Mouse (Mus musculus): ENCODE data around the gene Bahcc1. TPM values are rescaled to one million over a fixed set of nuclear protein-coding genes. Genes with fewer than 3 reads are reported as not detected.

The Bahcc1 gene
- polyA plus RNA-seq, 1 experiment from 2014 or later, result 30.3 TPM

DNA sequence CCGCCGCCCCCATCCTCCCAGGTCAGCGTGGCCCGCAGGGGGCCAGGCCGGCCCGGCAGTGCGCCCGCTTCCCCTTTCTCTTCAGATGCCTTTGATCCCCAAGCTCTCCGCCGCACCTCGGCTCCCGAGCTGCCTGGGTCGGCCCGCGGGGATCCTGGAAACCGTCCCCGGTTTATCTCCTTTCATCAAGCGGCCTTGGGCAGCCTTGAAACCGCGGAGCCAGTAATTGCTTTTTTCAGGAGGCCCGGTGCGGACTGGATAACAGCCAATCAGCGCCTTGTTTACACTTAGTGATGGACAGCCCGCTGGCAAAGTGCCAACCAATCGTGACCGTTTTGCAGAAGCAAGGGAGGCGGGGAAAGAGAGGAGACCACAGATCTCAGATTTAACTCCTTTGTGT, 1.4 kb upstream of the Bahcc1 start:
- DNase-seq (ENCODE audit: low spot score) (peak; percentile 100), ATAC-seq (replicated peaks; ENCODE audit: low FRiP score) (peak; percentile 75)
- Histone ChIP-seq H3K4me1 (replicated peaks; ENCODE audit: control insufficient read depth, insufficient read depth, low read length) (peaks cover 31% of the 10 kb centered on the region), H3K4me3 (ENCODE audit: low read depth, low read length) (peak overlapping the region; percentile 96), H3K9ac (ENCODE audit: low read length) (peak overlapping the region; percentile 99), H3K9me3 (ENCODE audit: control insufficient read depth, low read length) (no peaks in the 10 kb centered on the region), H3K27me3 (ENCODE audit: control insufficient read depth, insufficient read depth, low read length) (no peaks in the 10 kb centered on the region), H3K4me2 (ENCODE audit: low read depth, low read length, severe bottlenecking) (peak overlapping the region; percentile 99), H3K36me3 (ENCODE audit: control insufficient read depth, insufficient read depth, low read length) (no peaks in the 10 kb centered on the region), H3K27ac (ENCODE audit: low read depth, low read length) (peak overlapping the region; percentile 95)
- under 1% methylated on average over 27 of the region's 27 CpGs for WGBS

DNA sequence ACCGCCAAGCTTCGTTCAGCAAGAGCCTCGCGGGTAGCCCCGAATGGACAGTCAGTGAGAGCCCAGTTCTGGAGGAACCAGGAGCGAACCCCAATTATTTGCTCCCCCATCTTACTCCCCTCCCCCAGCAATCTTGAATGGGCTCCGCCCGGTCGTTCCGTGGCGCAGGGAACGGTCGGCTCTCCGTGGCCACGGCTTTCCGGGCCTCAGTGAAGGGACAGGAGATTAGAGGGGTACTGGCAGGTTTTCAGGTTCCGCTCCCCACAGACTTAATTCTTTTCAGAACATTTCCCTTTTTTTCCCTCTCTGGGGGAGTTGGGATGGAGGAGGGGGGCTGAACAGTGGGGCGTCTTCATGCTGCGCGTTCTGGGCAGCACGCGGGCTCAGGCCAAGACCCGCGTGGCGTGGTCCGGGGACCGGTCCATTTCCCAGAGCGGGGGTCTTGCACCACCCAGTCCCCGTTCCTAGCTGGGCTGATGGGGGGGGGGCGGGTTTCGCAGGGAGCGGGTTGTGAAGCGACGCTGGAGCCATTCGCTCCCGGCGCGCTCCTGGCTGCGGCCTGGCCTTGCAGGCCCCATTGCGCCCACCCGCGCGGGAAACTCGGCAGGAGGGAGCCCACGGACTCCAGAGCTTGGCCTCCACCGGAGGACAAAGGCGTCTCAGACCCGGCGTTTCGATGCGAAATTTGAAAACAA, 841 bp downstream of the Bahcc1 start:
- peak overlapping the region; percentile 96 for H3K4me3 ChIP-seq (ENCODE audit: low read depth, low read length)
- peak overlapping the region; percentile 99 for H3K27ac ChIP-seq (ENCODE audit: low read depth, low read length)
- DNase-seq (ENCODE audit: low spot score) (peak; percentile 89), ATAC-seq (replicated peaks; ENCODE audit: low FRiP score) (no peak)
- no peaks in the 10 kb centered on the region for H3K27me3 ChIP-seq (ENCODE audit: control insufficient read depth, insufficient read depth, low read length)
- H3K36me3 ChIP-seq (ENCODE audit: control insufficient read depth, insufficient read depth, low read length), result no peaks in the 10 kb centered on the region
- under 1% methylated on average over 46 of the region's 51 CpGs for WGBS
- H3K4me2 ChIP-seq (ENCODE audit: low read depth, low read length, severe bottlenecking), result peak overlapping the region; percentile 78
- H3K9me3 ChIP-seq (ENCODE audit: control insufficient read depth, low read length), result no peaks in the 10 kb centered on the region
- peak overlapping the region; percentile 100 for H3K9ac ChIP-seq (ENCODE audit: low read length)
- peaks cover 12% of the 10 kb centered on the region for H3K4me1 ChIP-seq (replicated peaks; ENCODE audit: control insufficient read depth, insufficient read depth, low read length)

DNA sequence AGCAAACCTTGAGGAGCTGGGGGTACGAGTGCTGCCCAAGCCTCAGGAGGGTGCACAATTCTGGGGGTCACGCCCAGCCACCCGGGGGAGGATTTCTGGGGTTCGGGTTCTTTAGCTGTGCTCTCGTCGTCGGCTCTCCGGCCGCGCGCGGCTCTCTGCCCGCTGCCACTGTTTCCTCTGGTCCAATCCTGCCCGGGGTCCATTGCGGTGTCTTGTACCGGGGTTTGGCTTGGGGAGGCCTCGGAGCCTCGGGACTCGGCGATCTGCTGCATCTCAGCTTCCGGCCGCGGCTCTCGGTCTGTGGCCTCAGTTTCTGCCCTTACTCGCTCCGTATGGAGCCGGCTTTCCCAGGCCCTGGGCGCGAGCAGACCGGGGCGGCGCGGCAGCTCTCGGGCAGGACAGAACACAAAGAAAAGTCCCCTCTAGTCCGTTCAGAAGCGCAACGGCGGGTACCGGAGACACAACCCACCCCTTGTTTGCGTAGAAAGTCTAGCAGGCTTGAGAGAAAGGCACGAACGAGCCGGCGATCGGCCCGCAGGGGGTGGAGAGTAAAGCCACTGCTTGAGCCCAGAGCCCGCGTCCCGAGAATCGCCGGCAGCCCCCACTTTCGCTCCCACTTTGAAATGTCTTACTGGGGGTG, 1.5 kb downstream of the Bahcc1 start:
- Histone ChIP-seq H3K9me3 (ENCODE audit: control insufficient read depth, low read length) (no peaks in the 10 kb centered on the region), H3K4me3 (ENCODE audit: low read depth, low read length) (peak overlapping the region; percentile 96), H3K4me1 (replicated peaks; ENCODE audit: control insufficient read depth, insufficient read depth, low read length) (peaks cover 14% of the 10 kb centered on the region), H3K9ac (ENCODE audit: low read length) (peak overlapping the region; percentile 100), H3K36me3 (ENCODE audit: control insufficient read depth, insufficient read depth, low read length) (no peaks in the 10 kb centered on the region), H3K4me2 (ENCODE audit: low read depth, low read length, severe bottlenecking) (peak overlapping the region; percentile 78), H3K27me3 (ENCODE audit: control insufficient read depth, insufficient read depth, low read length) (no peaks in the 10 kb centered on the region), H3K27ac (ENCODE audit: low read depth, low read length) (peak overlapping the region; percentile 99)
- WGBS, result under 1% methylated on average over 51 of the region's 52 CpGs
- ATAC-seq (replicated peaks; ENCODE audit: low FRiP score) (no peak), DNase-seq (ENCODE audit: low spot score) (peak; percentile 84)

DNA sequence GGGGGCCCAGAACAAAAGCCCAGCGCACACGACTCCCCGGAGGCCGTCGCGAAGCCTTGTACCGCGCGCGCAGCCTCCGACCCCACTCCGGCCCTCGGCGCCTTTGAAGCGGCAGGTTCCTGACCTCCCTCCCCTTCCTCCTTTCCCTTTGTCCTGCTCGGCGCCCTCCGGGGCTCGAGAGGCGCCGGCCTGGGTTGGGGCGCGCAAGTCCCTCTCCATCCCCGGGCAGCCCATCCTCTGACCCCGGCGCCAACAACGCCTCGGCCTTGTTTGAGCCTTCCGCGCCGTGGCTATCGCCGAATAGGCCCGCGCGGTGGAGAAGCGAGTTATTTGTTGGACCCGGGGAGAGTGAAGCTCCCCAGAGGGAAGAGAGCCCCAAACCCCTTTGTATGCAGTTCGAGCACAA, 2.0 kb downstream of the Bahcc1 start:
- Histone ChIP-seq H3K4me3 (ENCODE audit: low read depth, low read length) (peak overlapping the region; percentile 96), H3K9ac (ENCODE audit: low read length) (peak overlapping the region; percentile 100), H3K27me3 (ENCODE audit: control insufficient read depth, insufficient read depth, low read length) (no peaks in the 10 kb centered on the region), H3K4me2 (ENCODE audit: low read depth, low read length, severe bottlenecking) (peak overlapping the region; percentile 78), H3K4me1 (replicated peaks; ENCODE audit: control insufficient read depth, insufficient read depth, low read length) (peaks cover 13% of the 10 kb centered on the region), H3K9me3 (ENCODE audit: control insufficient read depth, low read length) (no peaks in the 10 kb centered on the region), H3K27ac (ENCODE audit: low read depth, low read length) (peak overlapping the region; percentile 99), H3K36me3 (ENCODE audit: control insufficient read depth, insufficient read depth, low read length) (no peaks in the 10 kb centered on the region)
- under 1% methylated on average over 39 of the region's 39 CpGs for WGBS
- ATAC-seq (replicated peaks; ENCODE audit: low FRiP score), result no peak
- DNase-seq (ENCODE audit: low spot score), result peak; percentile 86

DNA sequence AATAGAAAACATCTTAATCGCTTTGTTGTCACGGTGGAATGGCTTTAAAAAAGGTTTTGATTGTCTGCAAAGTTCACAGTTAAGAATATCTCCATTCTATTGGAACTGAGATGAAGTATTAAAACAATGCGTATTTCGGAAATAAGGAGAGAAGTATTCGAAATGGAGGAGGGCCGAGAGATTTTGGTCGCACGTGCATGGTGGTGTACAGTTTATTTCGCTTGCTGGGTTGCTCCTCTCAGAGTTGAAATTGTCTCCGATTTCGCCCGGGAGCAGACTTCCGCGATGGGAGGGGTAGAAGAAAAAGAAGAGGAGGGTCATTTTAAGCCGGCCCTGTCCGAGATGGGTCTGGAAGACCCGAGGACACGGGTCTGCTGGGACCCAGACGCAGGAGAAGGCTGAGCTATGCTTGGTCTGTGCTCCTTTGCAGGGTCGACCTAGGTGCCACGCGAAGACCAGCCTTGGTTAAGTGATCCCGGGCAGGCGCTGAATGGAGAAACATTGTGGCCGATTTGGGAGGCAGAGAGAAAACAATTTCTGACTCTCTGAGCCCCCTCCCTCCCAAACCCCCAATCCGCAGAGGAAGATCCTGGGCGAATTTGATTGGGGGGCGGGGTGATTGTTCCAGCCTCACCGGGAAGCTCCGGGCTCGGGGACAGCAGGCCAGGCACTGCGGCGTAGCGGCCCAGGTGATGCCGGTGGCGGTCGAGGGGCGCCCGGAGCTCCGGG, 2.8 kb downstream of the Bahcc1 start:
- under 1% methylated on average over 40 of the region's 40 CpGs for whole genome bisulfite sequencing
- Histone ChIP-seq H3K27ac (ENCODE audit: low read depth, low read length) (peak overlapping the region; percentile 99), H3K9me3 (ENCODE audit: control insufficient read depth, low read length) (no peaks in the 10 kb centered on the region), H3K4me1 (replicated peaks; ENCODE audit: control insufficient read depth, insufficient read depth, low read length) (peaks cover 13% of the 10 kb centered on the region), H3K9ac (ENCODE audit: low read length) (peak overlapping the region; percentile 100), H3K4me2 (ENCODE audit: low read depth, low read length, severe bottlenecking) (peak overlapping the region; percentile 78), H3K4me3 (ENCODE audit: low read depth, low read length) (peak overlapping the region; percentile 96), H3K27me3 (ENCODE audit: control insufficient read depth, insufficient read depth, low read length) (no peaks in the 10 kb centered on the region), H3K36me3 (ENCODE audit: control insufficient read depth, insufficient read depth, low read length) (no peaks in the 10 kb centered on the region)
- ATAC-seq (replicated peaks; ENCODE audit: low FRiP score) (no peak), DNase-seq (ENCODE audit: low spot score) (peak; percentile 92)

DNA sequence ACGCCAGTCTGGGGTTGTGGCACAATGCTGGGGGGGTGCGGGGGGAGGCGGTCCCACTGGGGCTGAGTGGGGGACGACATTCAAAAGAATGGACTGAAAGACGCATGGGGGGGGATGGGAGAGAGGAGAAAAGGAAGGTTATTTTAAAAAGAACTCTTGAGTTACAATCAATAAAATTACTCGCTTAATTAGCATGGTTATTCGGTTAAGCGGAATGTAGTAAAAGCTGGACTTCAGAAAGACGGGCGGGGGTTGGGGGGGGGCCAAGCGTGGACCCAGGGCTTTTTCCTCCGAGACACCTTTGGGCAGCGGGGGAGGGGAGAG, 3.3 kb downstream of the Bahcc1 start:
- Histone ChIP-seq H3K27ac (ENCODE audit: low read depth, low read length) (peak overlapping the region; percentile 99), H3K9me3 (ENCODE audit: control insufficient read depth, low read length) (no peaks in the 10 kb centered on the region), H3K4me3 (ENCODE audit: low read depth, low read length) (peak overlapping the region; percentile 96), H3K4me2 (ENCODE audit: low read depth, low read length, severe bottlenecking) (peak overlapping the region; percentile 78), H3K36me3 (ENCODE audit: control insufficient read depth, insufficient read depth, low read length) (no peaks in the 10 kb centered on the region), H3K27me3 (ENCODE audit: control insufficient read depth, insufficient read depth, low read length) (no peaks in the 10 kb centered on the region), H3K9ac (ENCODE audit: low read length) (peak overlapping the region; percentile 100), H3K4me1 (replicated peaks; ENCODE audit: control insufficient read depth, insufficient read depth, low read length) (peaks cover 17% of the 10 kb centered on the region)
- under 1% methylated on average over 13 of the region's 13 CpGs for WGBS
- ATAC-seq (replicated peaks; ENCODE audit: low FRiP score) (no peak), DNase-seq (ENCODE audit: low spot score) (no peak)

DNA sequence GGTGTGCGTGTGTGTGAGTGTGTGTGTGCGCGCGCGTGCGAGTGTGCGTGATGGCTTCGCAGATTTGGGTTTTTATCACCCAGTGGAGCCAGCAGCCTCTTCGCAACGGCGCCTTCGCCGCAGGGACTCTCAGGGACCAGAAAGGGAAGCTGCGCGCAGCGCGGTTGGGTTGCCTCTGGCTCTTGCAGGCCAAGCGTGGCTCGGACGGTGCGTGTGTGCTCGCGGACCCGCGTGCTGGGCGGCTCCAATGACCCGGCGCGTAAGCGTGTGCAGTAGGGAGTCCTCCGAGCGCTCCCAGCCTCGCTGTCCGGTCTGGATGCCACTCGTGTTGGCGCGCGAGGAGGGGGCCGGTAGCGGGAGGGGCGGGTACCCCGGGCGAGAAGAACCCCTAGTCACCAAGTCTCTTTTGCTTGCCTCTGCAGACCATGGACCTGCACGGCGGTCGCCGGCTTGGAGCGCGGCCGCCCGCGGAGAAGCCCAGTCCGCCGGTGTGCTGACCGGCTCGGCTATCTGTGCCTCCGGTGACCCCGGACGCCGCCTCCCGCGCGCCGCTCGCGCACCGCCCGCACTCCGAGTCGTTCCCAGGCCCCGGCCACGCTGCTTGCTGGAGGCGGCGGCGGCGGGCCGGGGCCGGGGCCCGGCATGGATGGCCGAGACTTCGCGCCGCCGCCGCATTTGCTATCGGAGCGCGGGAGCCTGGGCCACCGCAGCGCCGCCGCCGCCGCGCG, 3.9 kb downstream of the Bahcc1 start:
- peak; percentile 92 for DNase-seq (ENCODE audit: low spot score)
- under 1% methylated on average over 75 of the region's 96 CpGs for WGBS
- peaks cover 22% of the 10 kb centered on the region for H3K4me1 ChIP-seq (replicated peaks; ENCODE audit: control insufficient read depth, insufficient read depth, low read length)
- no peaks in the 10 kb centered on the region for H3K27me3 ChIP-seq (ENCODE audit: control insufficient read depth, insufficient read depth, low read length)
- no peaks in the 10 kb centered on the region for H3K36me3 ChIP-seq (ENCODE audit: control insufficient read depth, insufficient read depth, low read length)
- ATAC-seq (replicated peaks; ENCODE audit: low FRiP score), result no peak
- peak overlapping the region; percentile 78 for H3K4me2 ChIP-seq (ENCODE audit: low read depth, low read length, severe bottlenecking)
- no peaks in the 10 kb centered on the region for H3K9me3 ChIP-seq (ENCODE audit: control insufficient read depth, low read length)
- peak overlapping the region; percentile 100 for H3K9ac ChIP-seq (ENCODE audit: low read length)
- H3K4me3 ChIP-seq (ENCODE audit: low read depth, low read length), result peak overlapping the region; percentile 96
- H3K27ac ChIP-seq (ENCODE audit: low read depth, low read length), result peak overlapping the region; percentile 99

Data from forebrain, embryonic 11.5 days (tissue).